Mouse (Mus musculus): ENCODE measurements around the gene Jdp2. TPM values are rescaled to one million over a fixed set of nuclear protein-coding genes. Genes with fewer than 3 reads are reported as not detected.
A peak's percentile ranks its signal among the peaks of the same experiment; 100 is the strongest.

Gene Jdp2
- total RNA-seq, 2 experiments from 2014 or later, result 8.8 to 9.2 TPM

DNA sequence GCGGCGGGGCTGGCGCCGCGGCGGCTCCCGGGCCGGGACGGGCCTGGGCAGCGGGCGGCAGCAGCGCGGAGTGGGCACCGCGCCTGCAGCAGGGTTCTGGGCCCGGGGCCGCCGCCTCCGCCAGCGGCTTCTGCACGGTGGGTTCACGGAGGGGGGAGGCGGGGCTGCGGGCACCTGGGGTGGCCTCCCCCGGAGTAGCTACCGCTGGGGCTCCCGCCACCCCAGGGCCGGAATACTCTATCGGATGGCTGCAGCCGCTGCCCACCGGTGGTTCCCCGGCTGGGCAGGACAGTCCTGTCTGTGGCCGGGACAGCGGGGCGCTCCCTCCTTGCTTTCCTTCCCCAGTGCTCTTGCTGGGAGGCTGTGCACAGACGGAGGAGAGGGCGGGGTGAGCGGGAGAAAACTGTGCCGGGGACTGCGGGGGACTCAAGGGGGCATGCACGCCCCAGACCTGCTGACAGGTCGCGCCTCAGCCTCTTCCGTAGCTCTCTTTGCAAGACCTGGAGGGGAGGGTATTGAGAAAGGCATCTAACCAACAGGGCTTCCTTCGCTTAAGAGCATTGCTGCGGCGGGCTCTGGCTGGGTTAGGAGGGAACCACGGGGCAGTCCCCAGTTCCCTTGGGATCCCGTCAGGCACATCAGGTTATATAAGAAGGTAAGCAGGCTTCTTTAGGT lies 788 bp downstream of the Jdp2 start:
- intact Hi-C loops (cut with DNase I), result loop anchor here (5.0 kb wide), 2 partner anchors 43 to 67 kb away; no protein-coding TSS in a partner anchor
- peak; percentile 33 for DNase-seq (ENCODE audit: low spot score)

DNA sequence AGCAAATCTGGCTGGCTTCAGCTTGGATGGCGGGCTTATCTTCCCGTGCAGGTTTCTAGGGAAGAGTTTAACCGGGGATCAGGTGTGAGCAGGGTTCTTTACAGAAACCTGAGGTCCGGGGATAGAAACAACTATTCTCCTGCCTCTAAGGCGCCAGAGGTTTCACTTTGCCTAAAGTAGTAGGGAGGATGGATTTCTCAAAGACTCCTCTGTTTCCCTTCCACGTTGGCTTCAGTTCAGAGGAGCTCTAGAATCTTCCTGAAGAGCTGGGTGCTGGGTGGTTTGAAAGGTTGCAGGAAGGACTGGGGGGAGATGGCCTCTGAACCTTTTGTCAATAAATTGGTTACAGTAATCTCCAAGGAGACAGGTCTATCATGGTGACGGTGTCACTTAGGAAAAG lies 1.8 kb downstream of the Jdp2 start:
- DNase-seq (ENCODE audit: low spot score), result no peak
- intact Hi-C loops (cut with DNase I), result loop anchor here (5.0 kb wide), 1 partner anchor 42 kb away; no protein-coding TSS in a partner anchor

DNA sequence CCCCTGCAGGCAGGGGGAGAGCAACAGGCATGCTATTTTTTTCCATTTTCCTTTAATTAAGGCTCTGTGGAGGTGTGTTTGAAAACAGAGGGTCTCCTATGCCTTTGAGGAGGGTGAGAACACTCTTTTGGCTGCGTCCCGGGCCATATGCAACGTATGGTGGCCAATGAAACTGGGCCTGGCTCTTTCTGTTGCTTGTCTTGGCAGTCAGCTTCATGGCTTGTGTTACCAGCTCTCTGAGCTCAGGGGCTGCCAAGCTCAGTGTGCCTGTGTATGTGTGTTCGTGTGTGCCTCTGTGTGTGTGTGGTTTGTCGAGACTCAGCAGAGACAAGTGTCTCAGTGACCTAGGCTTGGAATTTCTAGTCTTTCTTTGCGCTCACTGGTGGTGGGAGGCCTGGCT lies 2.7 kb downstream of the Jdp2 start:
- intact Hi-C loops (cut with DNase I), result loop anchor here (5.0 kb wide), 1 partner anchor 41 kb away; no protein-coding TSS in a partner anchor
- no peak for DNase-seq (ENCODE audit: low spot score)

DNA sequence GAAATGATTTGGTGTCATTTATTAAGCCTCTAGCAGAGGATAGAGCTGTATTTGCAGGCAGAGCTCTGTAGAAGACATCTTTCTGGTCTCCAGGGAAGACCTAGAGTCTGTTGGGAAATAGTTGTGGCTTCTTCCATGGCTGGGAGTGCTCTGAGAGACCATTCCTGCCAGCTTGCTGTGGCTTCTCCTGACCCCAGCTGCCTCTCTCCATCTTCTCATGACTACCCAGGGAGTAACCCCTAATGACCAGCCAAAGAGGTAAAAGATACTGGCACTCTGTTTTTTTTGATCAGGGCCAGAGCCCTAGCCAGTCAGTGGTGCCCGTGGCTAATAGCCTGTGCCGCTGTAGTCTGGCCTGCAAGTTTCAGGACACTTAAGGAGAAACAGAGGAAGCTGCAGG lies 3.3 kb downstream of the Jdp2 start:
- DNase-seq (ENCODE audit: low spot score), result no peak
- intact Hi-C loops (cut with DNase I), result loop anchor here (2.0 to 5.0 kb wide), 2 partner anchors 29 to 40 kb away; no protein-coding TSS in a partner anchor

DNA sequence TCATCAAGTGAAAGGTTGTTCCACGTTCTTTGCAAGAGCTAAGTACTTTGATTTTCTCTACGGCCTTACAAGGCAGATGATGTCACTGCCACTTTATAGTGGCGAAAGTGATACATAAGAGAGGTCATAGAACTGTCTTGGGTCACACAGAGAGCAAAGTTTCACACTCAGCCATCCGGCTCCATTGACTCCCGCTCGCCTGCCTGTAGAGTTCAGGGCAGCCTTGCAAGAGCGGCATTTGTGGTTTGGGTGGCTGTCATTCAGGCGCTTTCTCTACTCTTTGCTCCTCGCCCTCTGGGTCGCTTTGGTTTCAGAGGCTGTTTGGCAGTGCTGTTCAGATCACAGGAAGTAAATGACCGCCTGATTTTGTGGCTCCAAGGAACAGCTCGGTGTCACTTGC lies 4.0 kb downstream of the Jdp2 start:
- DNase-seq (ENCODE audit: low spot score), result no peak
- intact Hi-C loops (cut with DNase I), result loop anchor here (2.0 to 5.0 kb wide), 2 partner anchors 30 to 39 kb away; no protein-coding TSS in a partner anchor

DNA sequence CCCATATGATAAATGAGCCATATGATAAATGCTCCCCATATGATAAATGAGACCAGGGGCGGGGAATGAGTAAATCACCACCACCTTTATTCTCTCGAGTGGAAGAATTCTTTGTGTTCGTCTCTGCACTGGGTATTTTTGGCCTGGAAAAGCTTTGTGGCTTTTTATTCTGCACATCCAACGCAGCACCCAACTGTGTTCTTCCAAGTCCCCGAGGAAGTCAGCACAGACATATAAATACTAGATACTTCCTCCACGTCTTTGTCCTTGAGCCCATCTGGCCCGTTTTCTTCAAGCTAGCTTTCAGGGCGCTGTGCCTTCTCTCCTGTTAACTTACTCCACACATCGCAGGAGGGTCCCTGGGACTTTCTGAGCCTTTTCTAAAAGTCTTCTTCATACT lies 4.9 kb downstream of the Jdp2 start:
- intact Hi-C loops (cut with DNase I), result loop anchor here (2.0 to 5.0 kb wide), 2 partner anchors 31 to 39 kb away; no protein-coding TSS in a partner anchor

DNA sequence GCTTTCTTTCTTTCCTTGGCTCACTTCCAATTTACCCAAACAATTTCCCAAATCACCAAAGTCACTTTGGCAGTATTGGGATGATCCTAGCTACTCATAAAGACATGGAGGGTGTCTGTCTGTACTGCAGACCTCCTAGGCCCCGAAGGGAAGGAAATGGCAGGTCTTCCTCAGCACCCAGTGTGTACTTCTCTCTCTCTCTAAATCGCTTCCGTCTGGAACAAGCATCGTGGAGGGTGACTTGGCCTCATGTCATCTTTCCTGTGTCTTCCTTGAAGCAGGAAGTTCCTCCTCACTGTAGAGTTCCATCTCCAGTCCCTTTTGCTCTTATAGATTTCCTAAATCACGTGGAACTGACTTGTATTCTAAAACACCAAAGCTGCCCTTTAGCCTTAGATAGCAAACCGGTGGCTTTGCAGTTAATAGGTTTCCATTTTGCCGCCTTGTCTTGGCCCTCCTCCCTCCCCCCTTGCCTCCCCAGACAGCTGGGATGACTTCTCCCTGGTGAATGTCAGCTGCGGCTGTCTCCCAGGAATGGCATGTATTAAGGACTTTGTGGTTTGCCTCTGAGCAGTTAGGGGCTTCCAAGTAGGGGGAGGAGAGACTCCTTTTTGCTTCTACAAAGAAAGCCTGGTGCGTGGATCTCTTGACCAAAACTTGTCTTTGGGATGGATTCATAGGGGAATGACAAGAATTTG lies 5.6 kb downstream of the Jdp2 start:
- intact Hi-C loops (cut with DNase I), result loop anchor here (5.0 kb wide), 1 partner anchor 38 kb away; no protein-coding TSS in a partner anchor
- no peak for DNase-seq (ENCODE audit: low spot score)

More for the DNA sequence above, 4.9 kb downstream of the Jdp2 start:
- no peak for DNase-seq (ENCODE audit: low spot score)

DNA sequence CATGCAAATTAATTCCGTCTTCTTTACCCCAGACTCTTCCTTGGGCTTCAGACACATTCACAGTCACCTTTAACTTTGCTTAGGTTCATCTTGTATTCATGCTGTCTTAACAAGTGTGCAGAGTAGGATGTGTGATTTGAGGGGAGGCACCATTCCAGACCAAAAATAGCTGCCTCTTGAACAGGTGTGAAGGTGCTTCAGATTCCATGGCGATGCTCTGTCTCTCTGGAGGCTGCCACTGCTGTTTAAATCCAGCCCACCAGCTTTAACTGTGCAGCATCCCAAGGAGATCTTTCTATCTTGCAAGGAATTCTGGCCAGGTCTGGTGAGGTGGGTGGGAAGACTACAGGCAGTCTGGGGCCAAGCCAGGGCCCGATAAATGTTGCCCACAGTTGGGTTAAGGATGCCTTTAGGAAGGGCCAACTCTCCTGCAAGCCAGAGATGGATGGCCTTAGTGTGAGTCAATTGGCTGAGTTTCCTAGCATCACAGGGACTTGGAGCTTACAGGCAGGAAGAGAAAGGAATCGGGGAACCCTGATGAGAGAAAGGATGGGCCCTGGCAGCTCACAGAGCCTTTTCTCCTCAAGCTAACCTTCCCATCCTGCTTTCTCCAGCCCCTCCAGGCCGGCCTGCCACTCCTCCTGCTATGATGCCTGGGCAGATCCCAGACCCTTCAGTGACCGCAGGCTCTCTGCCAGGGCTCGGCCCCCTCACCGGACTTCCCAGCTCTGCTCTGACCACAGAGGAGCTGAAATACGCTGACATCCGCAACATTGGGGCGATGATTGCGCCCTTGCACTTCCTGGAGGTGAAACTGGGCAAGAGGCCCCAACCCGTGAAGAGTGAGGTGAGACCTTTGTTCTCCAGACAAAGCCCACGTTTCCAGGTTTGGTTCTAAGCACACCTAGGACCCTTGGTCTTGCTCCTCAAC lies 9.0 kb downstream of the Jdp2 start:
- no peak for DNase-seq (ENCODE audit: low spot score)
- intact Hi-C loops (cut with DNase I), result no loop called here

DNA sequence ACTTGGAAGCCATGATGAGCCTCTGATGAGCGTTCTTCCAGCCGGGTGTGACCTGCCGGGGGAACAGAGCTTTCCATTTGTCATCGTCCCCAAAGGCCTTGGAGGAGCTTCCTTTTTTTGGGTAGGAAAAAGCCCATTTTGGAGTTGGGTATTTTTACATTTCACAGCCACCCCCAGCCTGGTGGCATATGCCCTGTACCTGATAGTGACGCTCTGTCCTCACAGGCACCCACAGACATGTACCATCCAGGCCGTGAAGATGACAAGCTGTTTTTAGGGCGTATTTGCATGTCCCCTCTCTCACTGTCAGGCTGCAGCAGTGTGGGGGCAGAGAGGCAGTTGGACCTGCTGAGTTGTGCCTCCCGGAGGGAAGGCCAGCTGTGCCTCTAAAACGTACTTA lies 11.3 kb downstream of the Jdp2 start:
- intact Hi-C loops (cut with DNase I), result no loop called here
- no peak for DNase-seq (ENCODE audit: low spot score)

DNA sequence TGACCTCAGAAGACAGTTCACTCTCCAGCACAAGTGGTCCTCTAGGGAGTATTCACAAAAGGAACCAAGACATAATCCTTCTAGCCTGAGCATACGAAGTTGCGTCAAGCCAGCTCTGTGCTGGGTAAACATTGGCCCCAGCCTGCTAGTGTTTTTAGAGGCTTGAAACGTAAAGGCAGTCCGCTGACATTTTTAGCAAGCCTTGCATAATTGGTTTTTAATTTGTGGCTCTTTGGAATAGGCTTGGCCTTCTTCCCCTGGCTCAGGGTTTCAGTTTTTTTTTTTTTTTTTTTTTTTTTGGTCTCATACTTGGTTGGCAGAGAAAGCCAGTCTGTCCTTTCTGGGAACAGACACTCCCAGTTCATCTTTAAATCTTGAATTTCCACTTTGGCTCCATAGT lies 15.3 kb downstream of the Jdp2 start:
- DNase-seq (ENCODE audit: low spot score), result no peak
- intact Hi-C loops (cut with DNase I), result no loop called here

DNA sequence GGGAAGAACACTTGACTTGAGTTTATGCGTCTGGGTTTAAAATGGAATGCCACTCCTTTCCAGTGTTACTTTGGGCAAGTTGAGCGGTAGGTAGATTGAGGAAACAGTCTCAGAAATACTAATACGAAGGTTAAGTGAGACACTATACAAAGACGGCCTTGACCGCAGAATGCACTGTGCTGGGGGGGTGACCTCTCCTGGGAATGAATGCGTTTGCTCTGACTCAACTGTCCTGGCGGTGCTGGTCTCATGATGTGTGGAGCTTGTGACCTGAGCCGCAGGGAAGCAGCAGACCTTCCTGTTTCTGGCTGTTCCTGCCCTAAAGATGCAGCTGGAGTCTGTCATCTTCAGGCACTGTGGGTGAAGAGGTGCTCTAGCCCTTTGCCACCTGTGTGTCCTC lies 16.7 kb downstream of the Jdp2 start:
- intact Hi-C loops (cut with DNase I), result no loop called here
- DNase-seq (ENCODE audit: low spot score), result no peak

DNA sequence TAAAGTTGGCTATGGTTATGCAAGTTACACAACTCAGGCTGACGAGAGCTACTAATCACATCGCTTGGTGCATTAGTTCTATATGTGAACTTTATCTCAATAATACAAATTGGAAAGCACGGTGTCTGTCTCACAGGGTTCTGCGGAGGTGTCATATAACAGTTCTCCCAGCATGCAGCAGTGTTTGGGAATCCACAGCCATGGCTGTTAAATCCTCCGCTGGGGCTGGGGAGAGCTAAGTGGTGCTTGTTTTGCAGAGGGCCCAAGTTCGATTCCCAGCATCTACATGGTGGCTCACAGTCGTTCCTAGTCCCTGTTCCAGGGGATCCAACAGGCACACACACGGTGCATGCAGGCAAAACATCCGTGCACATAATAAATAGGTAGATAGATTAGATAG lies 19.1 kb downstream of the Jdp2 start:
- intact Hi-C loops (cut with DNase I), result no loop called here

DNA sequence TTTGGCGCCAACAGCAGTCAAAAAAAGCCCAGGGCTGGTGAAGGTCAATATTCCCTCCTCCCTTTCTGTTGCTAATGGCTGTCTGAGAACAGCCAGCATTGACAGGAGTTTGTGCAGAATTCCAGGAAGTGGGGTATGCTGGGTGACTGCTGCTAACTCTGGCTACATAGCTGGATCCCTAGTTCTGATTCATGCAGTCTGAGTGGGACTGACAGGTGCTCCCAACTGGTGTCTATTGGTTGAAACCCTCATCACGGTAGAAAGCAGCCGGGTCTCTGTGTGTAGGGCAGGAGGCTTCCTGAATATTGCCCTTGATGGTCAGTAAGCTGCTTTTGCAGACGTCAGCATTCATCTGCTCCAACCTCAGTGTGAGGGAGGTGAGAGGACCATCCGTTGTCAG lies 19.6 kb downstream of the Jdp2 start:
- intact Hi-C loops (cut with DNase I), result no loop called here
- no peak for DNase-seq (ENCODE audit: low spot score)

More for the DNA sequence above, 19.1 kb downstream of the Jdp2 start:
- no peak for DNase-seq (ENCODE audit: low spot score)

DNA sequence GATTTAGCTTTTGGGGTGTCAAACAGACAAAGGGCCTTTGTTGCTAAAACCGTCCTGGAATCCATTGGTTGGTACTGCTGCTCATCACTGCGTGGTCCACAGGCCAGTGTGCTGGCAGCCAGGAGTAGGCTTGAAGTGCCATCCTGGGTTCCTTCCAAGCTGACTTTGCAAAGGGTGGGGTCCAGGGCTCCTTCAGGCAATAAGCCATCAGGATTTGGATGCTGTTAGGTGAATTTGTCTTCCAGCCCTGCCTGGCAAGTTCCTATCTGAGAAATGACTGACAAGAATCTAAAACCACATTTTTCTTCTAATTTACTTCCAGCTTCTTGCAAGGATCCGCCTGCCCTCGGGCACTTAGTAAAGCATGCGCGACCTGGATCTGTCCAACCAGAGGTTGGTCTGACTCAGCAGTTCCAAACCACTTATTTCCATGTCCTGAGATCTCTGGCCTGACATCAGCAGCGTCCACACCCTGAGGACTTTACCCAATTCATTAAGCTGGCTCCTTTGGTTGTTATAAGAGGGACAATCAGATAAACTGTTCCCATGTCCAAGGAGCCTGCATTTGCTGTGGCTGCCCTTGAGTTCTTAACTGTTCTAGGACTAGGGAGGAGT lies 20.6 kb downstream of the Jdp2 start:
- DNase-seq (ENCODE audit: low spot score), result no peak
- intact Hi-C loops (cut with DNase I), result no loop called here

DNA sequence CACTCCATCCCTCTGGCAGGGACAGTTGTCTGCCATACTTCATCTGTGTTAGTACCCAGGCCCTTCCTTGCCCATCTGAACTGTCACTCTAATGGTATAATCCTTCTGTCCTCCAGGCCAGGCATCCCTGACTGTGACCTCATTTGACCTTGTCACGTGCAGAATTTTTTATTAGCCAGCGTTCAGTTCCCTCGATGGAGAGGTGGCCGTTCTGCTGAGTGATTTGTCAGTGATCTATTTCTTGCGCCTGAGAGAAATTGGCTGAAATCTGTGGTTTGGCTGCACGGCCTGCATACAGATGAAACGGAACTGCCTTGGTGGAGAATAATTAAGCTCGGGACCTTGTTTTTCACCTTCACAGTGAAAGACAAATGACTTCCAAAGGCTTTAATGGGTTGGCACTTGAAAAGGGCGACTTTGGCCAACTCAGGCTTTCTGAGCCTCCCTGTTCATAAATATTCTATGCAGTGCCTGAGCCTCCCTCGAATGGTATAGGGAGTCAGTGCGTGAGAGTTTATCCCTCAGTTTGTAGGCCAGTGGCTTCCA lies 21.1 kb downstream of the Jdp2 start:
- no peak for DNase-seq (ENCODE audit: low spot score)
- intact Hi-C loops (cut with DNase I), result no loop called here

DNA sequence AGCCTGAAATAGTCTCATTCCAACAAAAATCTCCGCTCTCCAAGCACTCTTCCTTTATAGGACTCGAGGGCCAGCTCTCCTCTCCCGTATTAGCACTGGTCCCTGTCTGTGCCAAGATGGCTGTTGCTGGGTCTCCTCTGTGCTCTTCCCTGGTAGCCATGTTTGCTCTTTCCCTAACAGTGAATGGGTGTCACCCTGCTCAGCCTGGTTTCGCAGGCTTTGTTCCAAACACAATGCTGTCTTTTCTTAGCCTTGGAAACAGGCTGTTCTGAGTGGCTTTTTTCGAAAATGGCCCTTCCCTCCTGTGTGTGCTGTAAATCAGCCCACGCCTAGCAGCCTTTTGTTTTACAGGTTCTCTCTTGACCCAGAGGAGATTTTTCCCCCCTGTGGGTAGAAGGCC lies 22.2 kb downstream of the Jdp2 start:
- intact Hi-C loops (cut with DNase I), result no loop called here
- DNase-seq (ENCODE audit: low spot score), result no peak

DNA sequence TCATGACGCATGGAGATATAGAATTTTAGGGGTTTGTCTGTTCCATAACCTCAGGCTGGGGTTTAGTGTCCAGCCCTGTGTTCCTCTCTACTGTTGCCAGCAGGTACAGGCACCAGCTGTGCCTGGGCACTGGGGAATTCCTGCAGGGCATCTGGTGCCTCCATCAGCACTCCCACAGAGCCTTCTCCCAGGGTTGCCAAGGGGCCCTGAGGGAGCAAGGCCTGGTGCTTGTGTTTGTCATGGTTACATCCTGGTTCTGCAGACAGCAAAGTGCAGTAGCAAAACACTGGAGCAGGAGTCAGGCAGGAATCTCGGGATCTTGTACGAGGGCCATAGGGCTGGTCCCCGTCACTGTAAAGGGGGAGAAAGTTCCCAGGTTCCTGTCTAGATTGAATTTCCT lies 22.8 kb downstream of the Jdp2 start:
- intact Hi-C loops (cut with DNase I), result no loop called here

DNA sequence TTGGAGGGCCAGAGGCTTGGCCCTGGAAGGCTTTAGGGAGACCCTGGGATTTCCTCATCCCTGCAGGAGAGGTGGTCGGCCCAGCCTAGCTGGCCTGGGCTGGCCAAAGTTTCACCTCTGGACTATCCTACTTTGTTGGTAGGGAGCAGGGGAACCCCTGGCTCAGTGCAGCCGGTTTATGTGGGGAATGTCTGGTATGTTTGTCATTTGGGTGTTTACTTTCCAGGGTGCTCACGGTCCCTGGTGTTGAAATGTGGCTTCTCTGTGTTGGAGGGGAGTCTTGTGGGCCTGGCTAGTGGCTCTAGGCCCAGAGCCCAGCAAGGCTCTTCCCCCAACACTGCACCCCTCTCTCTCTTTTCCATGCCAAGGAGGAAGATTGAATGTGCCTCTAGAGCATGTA lies 24.9 kb downstream of the Jdp2 start:
- intact Hi-C loops (cut with DNase I), result no loop called here
- DNase-seq (ENCODE audit: low spot score), result no peak

More for the DNA sequence above, 22.8 kb downstream of the Jdp2 start:
- DNase-seq (ENCODE audit: low spot score), result no peak

DNA sequence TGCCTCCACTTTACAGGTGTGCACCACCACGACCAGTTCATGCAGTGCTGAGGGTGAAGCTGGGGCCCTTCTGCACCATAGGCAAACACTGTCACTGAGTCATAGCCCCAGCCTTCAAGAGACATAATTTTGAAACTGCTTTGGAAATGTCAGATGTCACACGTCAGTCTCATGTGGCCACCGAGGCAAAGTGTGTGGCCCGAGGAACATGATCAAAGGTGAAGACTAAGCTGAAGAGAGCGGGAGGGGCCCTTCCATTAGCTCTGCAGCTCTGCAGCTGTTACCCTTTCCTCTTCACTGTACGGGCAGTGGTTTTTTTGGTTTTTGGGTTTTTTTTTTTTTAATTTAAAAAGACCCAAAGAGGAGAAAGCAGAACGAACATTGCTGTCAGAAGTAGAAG lies 25.8 kb downstream of the Jdp2 start:
- intact Hi-C loops (cut with DNase I), result no loop called here
- DNase-seq (ENCODE audit: low spot score), result no peak

DNA sequence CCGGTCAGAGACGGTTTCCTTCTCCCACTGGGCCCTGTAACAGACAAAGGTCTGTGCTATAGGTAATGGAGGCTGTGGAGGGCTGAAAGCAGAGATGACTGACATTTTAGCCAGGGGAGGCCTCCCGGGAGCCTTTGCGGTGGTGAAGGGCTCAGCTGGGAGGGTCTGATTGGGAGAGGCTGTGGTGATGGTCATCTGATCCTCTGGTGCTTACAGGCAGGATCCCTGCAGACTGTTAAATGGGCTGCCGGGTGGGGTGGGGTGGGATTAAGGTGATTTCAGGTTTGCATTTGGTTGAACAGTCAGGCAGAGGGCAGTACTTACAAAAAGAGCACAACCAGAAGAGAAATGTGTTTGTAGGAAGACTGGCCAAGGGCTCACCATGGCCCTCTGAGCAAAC lies 27.0 kb downstream of the Jdp2 start:
- intact Hi-C loops (cut with DNase I), result no loop called here
- DNase-seq (ENCODE audit: low spot score), result no peak
